10 mouse cellular contexts compared by ENCODE assay signal in genomic region chr12:89812550-89813207, GRCm38 (mm10).
DNase-seq lines count a peak whose midpoint lies in the region; ATAC-seq and TF ChIP-seq lines count a peak whose summit lies in the region.
"Had no signal": no experiment of that assay in that cellular context is flagged by ENCODE, and none has a peak within 500 bp of the region (broad histone marks: within the 10 kb centered on the region; RNA-seq: fewer than 3 reads in every experiment).

No protein-coding gene starts in this region.

- H3ac ChIP-seq in C2C12 (ENCODE audit: control insufficient read depth, insufficient read length, low read depth), result peak overlapping the region; percentile 0

- H3K9me3 ChIP-seq in forebrain, embryonic 11.5 days (ENCODE audit: control insufficient read depth, low read length), result no peaks in the 10 kb centered on the region
- H3K9me3 ChIP-seq in liver, embryonic 13.5 days (replicated peaks), result no peaks in the 10 kb centered on the region

- no peak for TF ChIP-seq EP300 in heart, adult 2 months (IDR thresholded peaks at IDR 0.05; ENCODE audit: insufficient read depth, low read depth, low read length)

- H3K27me3 ChIP-seq in heart, adult 2 months (ENCODE audit: control insufficient read depth, insufficient read depth, low read length), result no peaks in the 10 kb centered on the region; the same call in 1 of the 2 replicates
- no peaks in the 10 kb centered on the region for H3K27me3 ChIP-seq in C2C12 (ENCODE audit: control insufficient read depth, insufficient read depth, insufficient read length)
- peaks cover 11% of the 10 kb centered on the region for H3K27me3 ChIP-seq in forebrain, embryonic 11.5 days (ENCODE audit: control insufficient read depth, insufficient read depth, low read length)
- peaks cover 20% of the 10 kb centered on the region for H3K27me3 ChIP-seq in liver, embryonic 13.5 days
- H3K27me3 ChIP-seq: CH12.LX had no signal

- no peaks in the 10 kb centered on the region for H3K79me2 ChIP-seq in heart, adult 2 months (replicated peaks; ENCODE audit: control insufficient read depth, insufficient read depth, low read length)
- no peaks in the 10 kb centered on the region for H3K79me2 ChIP-seq in C2C12 (ENCODE audit: control insufficient read depth, insufficient read depth)

- intact Hi-C loops in heart, adult 2 months (cut with DNase I), result no loop called here

- no peak for ATAC-seq in forebrain, embryonic 11.5 days (replicated peaks; ENCODE audit: low FRiP score)
- no peak for ATAC-seq in liver, embryonic 13.5 days (ENCODE audit: low read depth)
- no peak for ATAC-seq in inflammation-experienced regulatory T-cells, adult 6 months
- no peak for ATAC-seq in erythroid progenitor cell, adult 5-6 weeks (replicated peaks; ENCODE audit: low FRiP score, poor library complexity, severe bottlenecking)

- H3K36me3 ChIP-seq in heart, adult 2 months (ENCODE audit: control insufficient read depth, insufficient read depth, low read length), result no peaks in the 10 kb centered on the region
- no peaks in the 10 kb centered on the region for H3K36me3 ChIP-seq in C2C12 (ENCODE audit: control insufficient read depth, insufficient read depth)
- no peaks in the 10 kb centered on the region for H3K36me3 ChIP-seq in forebrain, embryonic 11.5 days (ENCODE audit: control insufficient read depth, insufficient read depth, low read length)
- H3K36me3 ChIP-seq in liver, embryonic 13.5 days, result no peaks in the 10 kb centered on the region

- H3K9ac ChIP-seq in heart, adult 2 months (ENCODE audit: low read depth, low read length), result no peak overlapping the region
- peak overlapping the region; percentile 29; the same call in 1 of the 2 replicates for H3K9ac ChIP-seq in forebrain, embryonic 11.5 days (ENCODE audit: low read length)
- no peak overlapping the region for H3K9ac ChIP-seq in liver, embryonic 13.5 days

- H3K79me3 ChIP-seq in C2C12 (ENCODE audit: low read depth), result no peaks in the 10 kb centered on the region

- no peak for TF ChIP-seq POLR2A in heart, adult 2 months (IDR thresholded peaks at IDR 0.05; ENCODE audit: insufficient read depth, low read depth, low read length)

- under 1% methylated on average over 17 of the region's 17 CpGs for WGBS in heart, adult 2 months
- WGBS in forebrain, embryonic 11.5 days, result under 1% methylated on average over 17 of the region's 17 CpGs
- WGBS in liver, embryonic 13.5 days (ENCODE audit: insufficient replicate concordance), result 2% methylated on average over 17 of the region's 17 CpGs

- DNase-seq in heart, adult 2 months, result no peak
- no peak for DNase-seq in heart, postnatal 4 days
- no peak for DNase-seq in forebrain, embryonic 11.5 days (ENCODE audit: low spot score)
- DNase-seq in liver, embryonic 13.5 days, result no peak
- no peak for DNase-seq in spleen, postnatal 10 days (ENCODE audit: low spot score in 2 of 2)

- no peak overlapping the region for H3K27ac ChIP-seq in heart, adult 2 months
- H3K27ac ChIP-seq in forebrain, embryonic 11.5 days (ENCODE audit: low read depth, low read length), result no peak overlapping the region
- no peak overlapping the region for H3K27ac ChIP-seq in liver, embryonic 13.5 days

- no peak for TF ChIP-seq CTCF in heart, adult 2 months (IDR thresholded peaks at IDR 0.05)
- no peak for TF ChIP-seq CTCF in C2C12 (IDR thresholded peaks at IDR 0.05; ENCODE audit: control insufficient read depth, insufficient read depth, insufficient read length)

- peak overlapping the region; percentile 14; the same call in 1 of the 2 replicates for H3K4me3 ChIP-seq in heart, adult 2 months
- H3K4me3 ChIP-seq in C2C12 (ENCODE audit: insufficient read depth, poor library complexity, severe bottlenecking), result no peak overlapping the region
- peak overlapping the region; percentile 44 for H3K4me3 ChIP-seq in forebrain, embryonic 11.5 days (ENCODE audit: low read depth, low read length)
- peak overlapping the region; percentile 27 for H3K4me3 ChIP-seq in liver, embryonic 13.5 days (replicated peaks)
- H3K4me3 ChIP-seq: erythroblast, embryonic 14.5 days had no signal

- no peaks in the 10 kb centered on the region for H3K4me1 ChIP-seq in heart, adult 2 months (ENCODE audit: control insufficient read depth, insufficient read depth, low read length)
- peaks cover 6% of the 10 kb centered on the region for H3K4me1 ChIP-seq in forebrain, embryonic 11.5 days (replicated peaks; ENCODE audit: control insufficient read depth, insufficient read depth, low read length)
- H3K4me1 ChIP-seq in liver, embryonic 13.5 days (replicated peaks), result no peaks in the 10 kb centered on the region

- peak overlapping the region; percentile 90 for H3K4me2 ChIP-seq in forebrain, embryonic 11.5 days (ENCODE audit: low read depth, low read length, severe bottlenecking)
- H3K4me2 ChIP-seq in liver, embryonic 13.5 days, result peak overlapping the region; percentile 52

TF ChIP-seq in C2C12, 6 proteins besides CTCF, POLR2A, EP300 and RAD21:
- TF ChIP-seq USF1 (IDR thresholded peaks at IDR 0.05; ENCODE audit: low read depth) (no peak), MAX (IDR thresholded peaks at IDR 0.05) (no peak)
